Mouse (Mus musculus): Measurements from ENCODE around the gene Rnf34.

Gene Rnf34

GRCm38 (mm10) chr5:122873573-122873972 is 23.7 kb downstream of the Rnf34 start:
- DNase-seq (ENCODE audit: low spot score) = no peak

- DNase-seq (ENCODE audit: low spot score) = no peak
Observed at GRCm38 (mm10) chr5:122874359-122874758, 24.5 kb downstream of the Rnf34 start.

DNA sequence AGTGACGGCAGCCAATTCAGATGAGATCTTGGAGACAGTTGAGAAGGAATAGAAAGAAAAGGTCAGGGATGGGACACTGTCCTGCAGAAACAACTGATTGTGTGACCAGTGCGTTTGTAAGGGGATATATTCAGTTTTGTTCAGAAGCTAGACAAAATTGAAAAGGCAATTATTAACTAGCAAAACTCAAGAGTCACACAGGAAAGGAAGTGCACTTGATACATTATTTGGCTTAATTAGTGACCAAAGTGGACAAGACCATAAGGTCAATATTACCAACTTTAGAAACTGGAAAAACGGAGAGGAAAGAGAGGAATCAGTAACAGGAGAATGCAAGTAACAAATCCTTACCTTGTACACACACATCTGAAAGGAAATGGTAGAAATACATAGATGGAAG is 26.8 kb downstream of the Rnf34 start:
- no peak for DNase-seq (ENCODE audit: low spot score)

DNA sequence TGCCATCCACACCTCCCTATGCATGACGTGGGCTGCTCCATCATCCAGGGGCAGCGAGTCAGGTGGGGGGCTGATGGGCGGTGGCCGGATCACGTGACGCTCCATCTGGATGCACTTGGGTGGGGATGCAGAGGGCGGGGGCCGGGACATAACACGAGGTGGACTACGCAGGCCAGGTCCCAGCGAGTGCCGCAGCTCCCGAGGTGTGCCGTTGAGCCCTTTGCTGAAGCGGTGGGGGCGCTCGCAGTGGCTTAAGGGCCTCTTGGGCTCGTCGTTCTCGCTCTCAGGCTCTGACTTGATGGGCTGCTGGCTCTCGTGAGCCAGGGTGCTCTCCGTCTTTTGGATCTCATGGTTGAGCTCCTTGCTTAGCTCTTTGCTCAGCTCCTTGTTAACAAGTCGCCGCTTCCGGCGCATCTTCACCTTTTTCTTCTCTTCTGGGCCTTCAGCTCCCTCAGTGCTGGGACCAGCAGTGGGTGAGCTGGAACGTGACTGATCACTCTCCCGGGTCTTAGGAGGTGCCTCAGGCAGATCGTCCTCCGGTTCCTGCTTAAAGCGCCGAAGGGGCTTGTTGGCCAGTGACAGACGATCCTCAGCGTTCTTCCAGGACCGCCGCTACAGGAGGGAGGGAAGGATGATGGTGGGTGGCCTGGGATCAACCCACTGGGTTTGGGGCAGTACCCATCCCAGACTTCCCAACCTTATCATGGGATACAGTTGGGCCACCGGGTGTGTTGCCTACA is 30.6 kb downstream of the Rnf34 start:
- no peak for DNase-seq (ENCODE audit: low spot score)

DNA sequence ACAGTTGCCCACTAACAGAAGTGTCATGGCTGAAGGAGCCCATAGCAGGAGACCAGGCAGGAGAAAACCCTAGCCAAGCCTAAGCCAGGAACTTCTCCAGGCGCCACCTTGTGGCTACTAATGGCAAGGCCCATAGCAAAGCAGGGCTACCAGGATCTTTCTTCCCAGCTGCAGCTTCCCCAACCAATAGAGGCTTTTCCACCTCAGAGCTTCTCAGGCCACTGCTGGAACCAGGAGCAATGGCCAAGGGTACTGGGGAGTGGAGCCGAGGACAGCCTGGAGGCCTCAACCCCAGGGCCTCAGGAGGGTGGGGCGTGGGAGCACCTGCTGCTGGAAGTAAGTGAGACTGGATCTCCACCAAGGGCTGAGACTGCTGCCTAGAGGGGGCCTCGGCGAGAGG is 31.5 kb downstream of the Rnf34 start:
- DNase-seq (ENCODE audit: low spot score) = peak; percentile 77

DNA sequence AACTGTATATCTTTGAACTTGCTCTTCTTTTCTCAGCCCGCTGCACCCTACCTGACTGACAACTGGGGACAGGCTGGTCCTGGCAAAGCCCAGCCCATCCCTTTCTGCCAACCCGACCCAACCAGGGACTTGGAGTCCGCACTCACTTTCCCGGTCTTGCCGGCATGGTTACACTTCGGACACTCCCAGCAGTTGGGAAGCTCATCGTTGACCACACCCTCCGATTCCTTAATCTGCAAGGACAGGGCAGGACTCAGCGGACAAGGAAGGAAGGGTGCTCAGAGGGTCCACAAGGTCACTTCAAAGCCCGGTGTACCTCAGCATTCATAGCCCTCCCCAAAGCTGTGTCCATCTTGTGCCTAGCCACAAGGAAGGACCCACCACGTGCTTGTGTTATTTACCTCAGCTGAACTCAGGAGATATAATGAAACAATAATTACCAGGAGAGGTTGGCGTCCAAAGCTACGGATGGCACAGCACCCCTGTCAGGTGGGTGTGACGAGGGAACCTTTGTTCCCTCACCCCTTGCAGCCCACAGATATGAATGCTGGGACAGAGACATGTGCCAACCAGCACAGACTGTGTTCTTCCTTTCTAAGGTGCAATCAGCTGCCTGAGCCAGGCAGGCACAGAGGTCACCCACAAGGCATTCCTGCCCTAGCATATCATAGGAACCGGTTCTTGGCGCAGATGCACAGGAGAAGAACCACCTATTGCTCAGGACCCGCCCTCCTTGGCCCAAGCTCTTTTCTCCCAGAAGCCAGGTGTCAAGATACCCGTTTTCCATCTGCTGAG is 32.6 kb downstream of the Rnf34 start:
- no peak for DNase-seq (ENCODE audit: low spot score)

- no peak for DNase-seq (ENCODE audit: low spot score)
Observed at GRCm38 (mm10) chr5:122883237-122883636, 33.4 kb downstream of the Rnf34 start.

DNA sequence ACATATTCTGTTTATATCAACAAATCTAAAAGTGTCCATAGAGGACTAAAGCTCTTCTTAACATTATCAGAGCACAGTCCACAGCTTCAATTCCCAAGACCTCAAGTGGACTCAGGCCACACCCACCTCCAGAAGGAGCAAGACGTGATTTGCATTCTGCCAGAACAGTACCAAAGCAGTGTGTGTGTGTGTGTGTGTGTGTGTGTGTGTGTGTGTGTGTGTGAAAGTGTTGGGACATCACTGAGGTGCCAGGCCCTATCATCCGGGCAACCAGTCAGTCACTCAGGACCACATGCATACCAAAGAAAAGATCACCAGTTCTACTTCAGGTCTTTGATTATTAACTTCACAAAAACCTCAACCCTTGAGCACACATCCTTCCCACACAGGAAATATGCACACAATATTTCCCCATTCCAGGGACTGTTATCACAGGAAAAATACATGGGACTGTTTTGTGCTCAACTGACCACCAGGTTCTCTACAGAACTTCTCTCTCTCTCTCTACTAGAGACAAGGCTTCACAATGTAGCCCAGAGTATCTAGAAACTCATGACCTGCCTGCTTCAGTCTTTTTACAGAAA is 33.9 kb downstream of the Rnf34 start:
- no peak for DNase-seq (ENCODE audit: low spot score)

- DNase-seq (ENCODE audit: low spot score) = no peak
Observed at GRCm38 (mm10) chr5:122884594-122885348, 34.9 kb downstream of the Rnf34 start.

GRCm38 (mm10) chr5:122887033-122887432 is 37.2 kb downstream of the Rnf34 start:
- no peak for DNase-seq (ENCODE audit: low spot score)

DNA sequence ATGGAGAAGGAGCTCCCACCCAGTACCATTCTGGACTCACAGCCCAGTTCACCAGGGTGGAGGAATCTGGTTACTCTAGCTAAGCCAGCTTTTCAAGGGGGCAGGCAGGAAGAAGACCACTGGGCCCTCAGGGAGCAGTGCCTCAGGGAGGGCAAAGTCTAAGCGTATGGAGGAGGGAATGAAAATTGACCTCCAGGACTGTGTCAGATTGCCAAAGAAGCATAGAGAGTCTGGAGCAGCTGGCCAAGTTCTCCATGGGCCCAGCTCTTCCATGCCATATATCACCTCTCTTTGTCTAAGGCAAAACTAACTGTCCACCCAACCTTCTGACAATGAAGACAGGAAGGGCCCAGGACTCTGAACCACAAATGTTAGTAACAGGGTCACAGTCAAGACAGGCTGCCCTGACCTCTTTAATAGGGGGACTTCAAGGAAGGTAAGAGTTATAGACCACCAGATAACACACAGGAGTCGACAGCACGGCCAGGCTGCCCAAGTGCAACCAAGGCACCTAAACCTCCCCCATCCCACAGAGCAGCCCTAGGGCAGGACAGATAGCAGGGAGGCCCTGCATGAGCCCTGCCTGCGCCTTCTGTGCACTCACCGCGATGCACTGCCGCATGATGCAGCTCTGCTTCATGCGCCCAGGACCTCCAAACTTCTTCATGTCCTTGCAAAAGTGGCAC is 38.2 kb downstream of the Rnf34 start:
- no peak for DNase-seq (ENCODE audit: low spot score)

DNA sequence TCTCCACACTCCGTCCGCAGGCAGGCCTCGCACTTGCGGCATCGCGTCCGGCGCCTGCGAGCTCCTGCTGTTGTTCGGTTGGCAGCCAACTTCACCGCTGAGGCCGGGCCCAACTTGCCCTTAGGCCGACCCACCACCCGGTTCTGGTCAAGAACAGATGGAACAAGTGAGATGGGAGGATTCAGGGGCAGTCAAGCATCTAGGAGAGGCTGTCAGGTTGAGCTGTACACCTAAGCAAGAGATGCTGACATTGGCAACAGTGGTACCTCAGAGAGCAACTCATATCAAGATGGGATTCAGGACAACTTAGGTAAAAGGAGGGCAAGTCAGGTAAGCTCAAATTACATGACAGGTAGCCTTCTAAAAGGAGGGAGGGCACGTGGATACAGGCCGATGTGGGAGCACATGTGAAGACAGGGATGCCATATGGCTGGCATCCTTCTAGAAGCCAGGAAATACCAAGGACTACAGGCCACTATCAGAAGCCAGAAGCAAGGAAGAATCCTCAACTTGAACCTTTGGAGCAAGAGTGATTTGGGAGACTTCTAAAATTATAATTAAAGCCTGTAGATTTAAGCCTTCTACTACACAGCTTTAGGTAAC is 38.9 kb downstream of the Rnf34 start:
- DNase-seq (ENCODE audit: low spot score) = no peak

- DNase-seq (ENCODE audit: low spot score) = no peak
Observed at GRCm38 (mm10) chr5:122890396-122890795, 40.5 kb downstream of the Rnf34 start.

- no peak for DNase-seq (ENCODE audit: low spot score)
Observed at GRCm38 (mm10) chr5:122893270-122893669, 43.4 kb downstream of the Rnf34 start.

GRCm38 (mm10) chr5:122894007-122894637 is 44.3 kb downstream of the Rnf34 start:
- peak; percentile 60 for DNase-seq (ENCODE audit: low spot score)

DNA sequence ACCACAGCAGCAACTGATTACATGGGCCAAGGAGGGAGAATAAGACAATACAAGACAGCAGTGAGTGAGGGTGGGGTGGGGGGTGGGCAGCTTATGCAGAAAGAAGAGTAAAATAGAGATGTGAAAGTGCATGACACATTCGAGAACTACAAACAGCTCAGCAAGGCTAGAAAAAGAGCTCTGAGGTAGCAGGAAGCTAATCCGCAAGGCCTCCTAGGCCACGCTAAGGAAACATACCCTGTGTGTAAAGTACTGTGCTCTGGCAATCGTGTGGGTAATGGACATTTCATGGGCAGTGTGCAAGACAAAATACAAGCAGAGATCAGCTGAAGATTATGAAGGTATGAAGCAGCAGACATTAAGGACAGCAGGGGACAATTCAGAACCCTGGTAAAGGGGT is 45.0 kb downstream of the Rnf34 start:
- DNase-seq (ENCODE audit: low spot score) = no peak

GRCm38 (mm10) chr5:122898153-122898552 is 48.3 kb downstream of the Rnf34 start:
- DNase-seq (ENCODE audit: low spot score) = no peak

DNA sequence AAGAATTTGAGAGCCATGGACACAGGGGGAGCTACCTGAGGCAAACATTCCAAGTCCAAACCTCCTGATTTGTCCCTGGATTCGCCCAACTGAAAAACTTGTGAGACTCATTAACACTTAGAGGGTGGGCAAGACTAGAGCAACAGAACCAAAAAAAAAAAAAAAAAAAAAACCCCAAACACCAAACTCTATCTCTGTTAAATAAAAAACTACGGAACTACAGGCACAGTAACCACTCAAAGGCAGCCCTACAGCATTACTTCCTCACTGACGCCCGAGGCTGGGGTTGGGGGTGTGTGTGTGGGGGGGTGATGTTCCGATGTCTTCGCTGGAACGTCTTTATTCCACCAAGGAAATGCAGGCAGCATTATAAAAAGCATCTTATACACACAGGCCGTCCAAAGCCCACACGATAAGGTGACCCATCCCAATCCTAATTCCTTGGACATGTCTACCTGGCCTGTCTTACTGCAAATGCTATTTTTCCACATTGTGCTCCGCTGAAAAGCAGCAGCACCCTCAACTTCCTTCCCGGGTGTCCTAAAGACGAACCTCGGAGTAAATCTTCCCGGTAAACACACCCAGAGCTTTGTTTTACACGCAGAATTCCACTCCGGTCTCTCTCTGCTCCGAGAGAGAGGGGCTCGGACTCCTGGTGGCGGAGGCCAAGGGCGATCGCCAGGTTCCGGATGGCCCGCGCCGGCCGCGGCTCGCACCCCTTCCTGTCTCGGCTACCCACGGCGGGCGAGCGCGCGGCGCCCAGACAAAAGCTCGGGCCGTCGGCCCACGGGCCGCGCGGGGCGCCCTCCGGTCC is 49.3 kb downstream of the Rnf34 start:
- DNase-seq (ENCODE audit: low spot score) = no peak

DNA sequence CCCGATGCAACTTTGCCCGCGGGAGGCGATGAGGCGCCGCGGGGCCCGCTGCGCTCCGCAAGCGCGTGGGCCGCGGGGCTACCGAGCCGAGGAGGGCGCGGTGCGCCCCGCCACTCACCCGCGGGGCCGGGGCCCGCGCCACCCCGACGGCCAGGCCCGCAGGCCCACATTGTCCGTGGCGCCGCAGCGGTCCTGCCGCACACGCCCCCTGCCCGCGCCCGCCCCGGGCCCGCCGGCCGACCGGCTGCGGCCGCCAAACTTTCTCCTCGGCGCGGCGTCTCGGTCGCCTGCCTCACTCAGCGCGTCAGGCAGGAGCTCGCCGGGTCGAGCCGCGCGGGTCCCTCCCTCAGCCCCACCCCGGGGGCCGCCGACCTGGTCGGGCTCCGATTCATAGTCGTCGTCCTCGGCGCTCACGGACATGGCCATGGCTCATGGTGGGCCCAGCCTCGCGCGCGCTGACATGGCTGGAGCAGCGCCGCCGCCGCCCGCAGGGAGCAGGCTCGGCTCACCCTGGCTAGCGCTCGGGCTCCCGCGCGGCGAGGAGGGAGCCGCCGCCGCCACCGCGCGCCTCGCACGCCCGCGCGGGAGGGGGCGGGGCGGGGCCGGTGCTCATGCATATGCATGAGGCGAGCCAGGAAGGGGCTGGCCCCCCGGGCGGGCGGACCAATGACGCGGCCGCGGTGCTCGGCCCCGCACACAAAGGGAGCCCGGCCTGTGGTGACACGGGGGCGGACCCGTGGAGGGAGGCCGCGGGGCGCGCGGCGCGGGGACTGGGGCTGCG is 50.1 kb downstream of the Rnf34 start:
- DNase-seq (ENCODE audit: low spot score) = peak; percentile 85

All from layer of hippocampus, adult 11-12 months (tissue).